Mouse (Mus musculus) limb, embryonic 11.5 days (tissue): ENCODE measurements around the gene B3glct. TPM values are rescaled to one million over a fixed set of nuclear protein-coding genes. Genes with fewer than 3 reads are reported as not detected.

ENCODE experiments used
- ATAC-seq: fragments of 200-750 bp; cut with Nextera tagmentation; 2 replicates; pipeline ENCODE4 v1.8.0; 2017; ENCODE audit warnings: low read depth; ENCODE audit not compliant: insufficient number of reproducible peaks, low FRiP score, low TSS enrichment
- DNase-seq: peaks from one replicate; pipeline ENCODE4 v3.0.0-alpha.2; 2015; ENCODE audit warnings: low spot score
- H3K27ac ChIP-seq: fragments of 300-500 bp; sonication (generic); replicated peaks from 2 replicates; pipeline ENCODE4 v1.5.1; 2014; ENCODE audit warnings: low read depth, mild to moderate bottlenecking, low read length
- H3K27me3 ChIP-seq: fragments of 300-500 bp; sonication (generic); 2 replicates; pipeline ENCODE4 v1.6.1; 2014; ENCODE audit warnings: mild to moderate bottlenecking, low read length, mixed read lengths; ENCODE audit not compliant: control insufficient read depth, insufficient read depth
- H3K36me3 ChIP-seq: fragments of 300-500 bp; sonication (generic); 2 replicates; pipeline ENCODE4 v1.6.1; 2014; ENCODE audit warnings: mild to moderate bottlenecking, low read length, moderate library complexity, mixed read lengths; ENCODE audit not compliant: control insufficient read depth, insufficient read depth
- H3K4me1 ChIP-seq: fragments of 300-500 bp; sonication (generic); 2 replicates; pipeline ENCODE4 v1.6.1; 2014; ENCODE audit warnings: low read length, mixed read lengths; ENCODE audit not compliant: control insufficient read depth, insufficient read depth
- H3K4me2 ChIP-seq: fragments of 300-500 bp; sonication (generic); 2 replicates; pipeline ENCODE4 v1.6.1; 2014; ENCODE audit warnings: low read depth, mild to moderate bottlenecking, moderate library complexity; ENCODE audit not compliant: severe bottlenecking
- H3K4me3 ChIP-seq: fragments of 300-500 bp; sonication (generic); 2 replicates; pipeline ENCODE4 v1.5.1; 2014; ENCODE audit warnings: low read depth, low read length
- H3K9ac ChIP-seq: fragments of 300-500 bp; sonication (generic); 2 replicates; pipeline ENCODE4 v1.6.1; 2014; ENCODE audit warnings: mild to moderate bottlenecking, low read length
- H3K9me3 ChIP-seq: fragments of 300-500 bp; sonication (generic); 2 replicates; pipeline ENCODE4 v1.6.1; 2016; ENCODE audit warnings: low read length; ENCODE audit not compliant: control insufficient read depth
- WGBS: fragments of 180-500 bp; shearing (Covaris S2); extraction: QIAGEN DNeasy Blood & Tissue Kit; methylation state at CpG from one replicate; pipeline ENCODE4 v1.1.7; 2014; 5-methylcytosine and 5-hydroxymethylcytosine counted together
- polyA plus RNA-seq: library from polyadenylated mRNA; unstranded; fragments of >200 nt; fragmentation: Nextera tagmentation; extraction: Ambion mirVana; gene quantifications from 2 replicates; pipeline ENCODE4 v1.2.1, GENCODE M21; 2014

Gene B3glct
- polyA plus RNA-seq, 1 experiment from 2014 or later = 22.4 TPM

DNA sequence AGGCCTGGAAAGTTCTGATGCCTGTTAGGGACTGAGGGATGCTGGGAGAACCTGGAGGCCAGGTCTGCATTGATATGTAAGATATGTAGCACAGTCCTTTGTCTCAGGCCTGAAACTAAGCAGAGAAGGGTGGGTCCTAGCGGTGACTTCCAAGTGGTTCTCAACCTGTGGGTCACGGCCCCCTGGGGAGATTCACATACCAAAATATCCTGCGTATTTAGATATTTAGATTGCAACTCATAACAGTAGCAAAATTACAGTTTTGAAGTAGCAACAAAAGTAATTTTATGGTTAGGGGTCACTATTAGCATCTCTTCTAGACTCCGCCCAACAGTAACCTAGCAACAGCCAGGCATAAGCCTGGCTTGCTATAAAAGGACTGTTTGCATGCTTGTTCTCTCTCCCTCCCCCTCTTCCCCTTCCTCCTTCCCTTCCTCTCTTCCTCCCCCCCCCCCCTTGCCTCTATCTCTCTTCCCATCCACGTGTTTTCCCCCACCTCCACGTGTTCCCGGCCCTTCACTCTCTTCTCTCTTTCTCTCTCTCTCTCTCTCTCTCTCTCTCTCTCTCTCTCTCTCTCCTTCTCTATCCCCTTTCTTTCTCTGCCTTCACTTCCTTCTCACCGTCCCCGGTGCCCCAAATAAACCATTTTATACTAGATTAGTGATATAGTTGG lies 19.2 kb upstream of the B3glct start:
- Histone ChIP-seq H3K27ac (no peak overlapping the region), H3K9me3 (no peaks in the 10 kb centered on the region), H3K9ac (no peak overlapping the region), H3K36me3 (no peaks in the 10 kb centered on the region), H3K27me3 (no peaks in the 10 kb centered on the region), H3K4me2 (no peak overlapping the region), H3K4me1 (no peaks in the 10 kb centered on the region), H3K4me3 (no peak overlapping the region)
- ATAC-seq = no peak
- WGBS = 77% methylated on average over 9 of the region's 9 CpGs
- no peak for DNase-seq

DNA sequence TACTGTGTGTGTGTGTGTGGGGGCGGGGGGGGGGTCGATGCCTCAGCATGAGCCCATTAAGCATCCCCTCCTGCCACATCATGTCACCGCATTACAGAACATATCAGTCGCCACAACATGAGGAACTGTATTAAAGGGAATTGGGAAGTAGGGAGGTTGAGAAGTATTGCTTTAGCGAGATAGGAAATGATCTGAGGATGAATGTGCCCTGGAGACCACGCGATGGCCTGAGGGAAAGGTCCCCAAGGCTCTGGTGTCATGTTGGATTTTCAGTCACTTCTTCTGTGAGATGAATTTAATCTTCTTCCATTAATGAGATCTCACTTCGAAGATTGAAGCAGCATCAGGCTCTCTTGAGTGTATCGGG lies 18.6 kb upstream of the B3glct start:
- H3K9ac ChIP-seq = no peak overlapping the region
- H3K36me3 ChIP-seq = no peaks in the 10 kb centered on the region
- no peak overlapping the region for H3K27ac ChIP-seq
- no peaks in the 10 kb centered on the region for H3K27me3 ChIP-seq
- H3K9me3 ChIP-seq = no peaks in the 10 kb centered on the region
- H3K4me3 ChIP-seq = no peak overlapping the region
- H3K4me1 ChIP-seq = no peaks in the 10 kb centered on the region
- ATAC-seq = no peak
- WGBS = 70% methylated on average over 9 of the region's 9 CpGs
- DNase-seq = no peak
- H3K4me2 ChIP-seq = no peak overlapping the region

DNA sequence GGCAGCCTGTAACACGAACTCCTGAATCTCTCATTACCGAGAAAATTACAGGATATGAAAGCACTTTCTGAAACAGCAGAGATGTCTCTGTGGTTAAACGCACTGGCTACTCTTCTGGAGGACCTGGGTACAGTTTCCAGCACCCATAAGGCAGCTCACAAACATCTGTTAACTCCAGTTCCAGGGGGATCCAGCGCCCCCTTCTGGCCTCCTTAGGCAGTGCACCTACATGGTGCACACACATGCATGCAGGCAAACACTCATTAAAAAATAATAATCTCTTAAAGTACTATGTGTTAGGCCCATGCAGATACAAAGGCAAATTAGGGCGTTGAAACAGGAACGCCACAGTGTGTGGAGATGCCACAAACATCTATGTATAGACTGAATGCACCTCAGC lies 16.6 kb upstream of the B3glct start:
- WGBS = 85% methylated on average over 6 of the region's 6 CpGs

DNA sequence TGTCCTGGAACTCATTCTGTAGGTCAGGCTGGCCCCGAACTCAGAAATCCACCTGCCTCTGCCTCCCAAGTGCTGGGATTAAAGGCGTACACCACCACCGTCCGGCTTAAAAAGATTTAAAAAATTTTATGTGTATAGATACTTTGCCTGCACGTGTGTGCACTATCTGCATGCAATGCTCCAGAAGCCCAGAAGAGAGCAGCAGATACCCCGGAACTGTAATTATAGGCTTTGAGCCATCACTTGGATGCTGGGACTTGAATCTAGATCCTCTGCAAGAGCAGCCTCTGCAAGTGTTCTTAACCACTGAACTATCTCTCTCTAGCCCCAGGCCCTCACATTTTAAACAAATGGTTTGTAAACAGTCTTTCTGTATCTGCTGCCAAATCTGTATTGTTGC lies 15.1 kb upstream of the B3glct start:
- no peak overlapping the region for H3K4me2 ChIP-seq
- H3K27me3 ChIP-seq = no peaks in the 10 kb centered on the region
- no peak overlapping the region for H3K27ac ChIP-seq
- no peaks in the 10 kb centered on the region for H3K4me1 ChIP-seq
- no peak overlapping the region for H3K4me3 ChIP-seq
- H3K36me3 ChIP-seq = no peaks in the 10 kb centered on the region
- no peak for DNase-seq
- 88% methylated on average over 6 of the region's 6 CpGs for WGBS
- no peak for ATAC-seq
- H3K9me3 ChIP-seq = no peaks in the 10 kb centered on the region
- H3K9ac ChIP-seq = no peak overlapping the region

More for the DNA sequence above, 16.6 kb upstream of the B3glct start:
- DNase-seq (no peak), ATAC-seq (no peak)
- Histone ChIP-seq H3K27ac (no peak overlapping the region), H3K36me3 (no peaks in the 10 kb centered on the region), H3K9me3 (no peaks in the 10 kb centered on the region), H3K4me1 (no peaks in the 10 kb centered on the region), H3K27me3 (no peaks in the 10 kb centered on the region), H3K4me3 (no peak overlapping the region), H3K4me2 (no peak overlapping the region), H3K9ac (no peak overlapping the region)

DNA sequence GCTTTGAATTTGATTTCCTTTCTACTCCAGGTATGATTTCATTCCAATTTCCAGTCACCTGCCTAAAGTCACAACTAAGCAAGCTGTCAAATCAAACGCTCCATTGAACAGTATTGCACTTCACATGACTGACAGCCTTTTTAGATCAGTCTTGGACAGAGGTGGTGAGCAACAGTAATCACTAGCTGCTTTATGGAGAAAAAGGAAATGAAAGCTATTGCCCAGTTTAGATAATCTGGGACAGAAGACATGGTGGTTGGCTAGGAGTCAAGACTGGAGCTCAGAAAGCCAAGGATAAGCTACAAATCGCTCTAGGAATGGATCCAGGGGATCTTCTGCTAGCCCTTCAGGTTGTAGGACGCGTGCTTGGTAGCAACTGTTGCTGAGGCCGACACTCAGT lies 14.6 kb upstream of the B3glct start:
- ATAC-seq (no peak), DNase-seq (no peak)
- Histone ChIP-seq H3K9ac (no peak overlapping the region), H3K4me1 (no peaks in the 10 kb centered on the region), H3K36me3 (no peaks in the 10 kb centered on the region), H3K27ac (no peak overlapping the region), H3K4me3 (no peak overlapping the region), H3K4me2 (no peak overlapping the region), H3K27me3 (no peaks in the 10 kb centered on the region), H3K9me3 (no peaks in the 10 kb centered on the region)
- 79% methylated on average over 5 of the region's 5 CpGs for WGBS

DNA sequence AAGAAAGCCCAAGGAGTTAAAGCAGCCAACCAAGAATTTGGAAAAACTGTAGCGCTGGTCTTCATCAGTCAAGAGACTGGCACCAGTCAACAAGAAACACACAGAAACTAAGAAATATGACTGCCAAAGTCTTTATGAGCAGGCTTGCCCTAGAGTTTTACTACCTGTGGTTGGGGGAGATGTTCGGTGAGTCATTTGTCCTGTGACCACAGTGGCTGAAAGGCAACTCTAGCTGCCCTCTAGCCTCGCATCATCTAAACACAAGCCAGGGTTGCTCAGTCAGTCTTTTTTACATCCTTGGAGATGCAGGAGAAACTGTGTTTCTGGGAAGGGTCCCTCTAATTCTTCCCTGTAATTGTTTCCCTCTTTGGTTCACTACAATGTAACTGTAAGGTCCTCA lies 834 bp upstream of the B3glct start:
- ATAC-seq (no peak), DNase-seq (no peak)
- Histone ChIP-seq H3K27ac (no peak overlapping the region), H3K9ac (no peak overlapping the region), H3K9me3 (no peaks in the 10 kb centered on the region), H3K4me1 (peaks cover 12% of the 10 kb centered on the region; the same call in 1 of the 2 replicates), H3K4me2 (no peak overlapping the region), H3K27me3 (no peaks in the 10 kb centered on the region), H3K4me3 (no peak overlapping the region), H3K36me3 (no peaks in the 10 kb centered on the region)
- WGBS = 89% methylated on average over 3 of the region's 3 CpGs

DNA sequence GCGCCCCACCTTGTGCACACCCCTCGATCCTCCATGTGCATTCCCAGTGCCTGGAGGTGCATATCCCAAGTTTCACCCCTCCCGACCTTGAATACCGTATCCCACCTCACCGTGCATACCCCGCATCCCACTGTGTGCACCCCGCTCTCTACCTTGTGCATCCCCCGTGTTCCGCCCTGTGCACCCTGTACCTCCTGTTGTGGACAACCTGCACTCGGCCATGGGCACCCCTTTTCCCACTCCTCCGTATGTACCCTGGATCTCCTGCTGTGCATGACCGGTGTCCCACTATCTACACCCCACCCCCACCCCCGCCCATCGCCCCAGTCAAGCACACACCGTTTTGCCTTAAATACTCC lies 939 bp downstream of the B3glct start:
- Histone ChIP-seq H3K4me3 (peak overlapping the region; percentile 80), H3K4me2 (peak overlapping the region; percentile 94), H3K27me3 (no peaks in the 10 kb centered on the region), H3K9ac (peak overlapping the region; percentile 85), H3K9me3 (no peaks in the 10 kb centered on the region), H3K4me1 (peaks cover 9% of the 10 kb centered on the region; the same call in 1 of the 2 replicates), H3K27ac (no peak overlapping the region), H3K36me3 (no peaks in the 10 kb centered on the region)
- ATAC-seq (peak; percentile 53), DNase-seq (no peak)
- WGBS = 3% methylated on average over 15 of the region's 15 CpGs

DNA sequence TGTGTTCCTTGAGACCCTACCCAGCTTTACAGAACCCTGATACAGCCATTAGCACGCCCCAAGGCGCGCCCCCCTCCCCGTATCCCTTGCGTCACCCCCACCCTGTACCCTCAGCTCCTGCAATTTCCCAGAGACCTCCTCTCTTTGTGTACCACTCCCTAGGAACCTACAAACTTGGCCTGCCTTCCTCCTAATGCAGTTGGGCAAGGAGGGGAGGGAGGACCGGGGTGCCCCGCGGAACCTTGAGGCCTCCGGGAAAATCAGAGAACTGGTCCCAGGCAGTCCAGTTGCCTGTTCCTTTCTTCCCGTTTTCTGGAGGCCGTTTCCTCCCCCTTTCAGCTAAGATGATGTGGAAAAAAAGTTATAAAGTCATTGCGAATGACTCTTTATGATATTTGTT lies 1.3 kb downstream of the B3glct start:
- ATAC-seq (no peak), DNase-seq (peak; percentile 52)
- H3K4me1 ChIP-seq = peaks cover 9% of the 10 kb centered on the region; the same call in 1 of the 2 replicates
- H3K36me3 ChIP-seq = no peaks in the 10 kb centered on the region
- no peaks in the 10 kb centered on the region for H3K27me3 ChIP-seq
- H3K9me3 ChIP-seq = no peaks in the 10 kb centered on the region
- peak overlapping the region; percentile 94 for H3K4me2 ChIP-seq
- peak overlapping the region; percentile 80 for H3K4me3 ChIP-seq
- H3K9ac ChIP-seq = peak overlapping the region; percentile 85
- WGBS = 8% methylated on average over 12 of the region's 12 CpGs
- H3K27ac ChIP-seq = no peak overlapping the region

DNA sequence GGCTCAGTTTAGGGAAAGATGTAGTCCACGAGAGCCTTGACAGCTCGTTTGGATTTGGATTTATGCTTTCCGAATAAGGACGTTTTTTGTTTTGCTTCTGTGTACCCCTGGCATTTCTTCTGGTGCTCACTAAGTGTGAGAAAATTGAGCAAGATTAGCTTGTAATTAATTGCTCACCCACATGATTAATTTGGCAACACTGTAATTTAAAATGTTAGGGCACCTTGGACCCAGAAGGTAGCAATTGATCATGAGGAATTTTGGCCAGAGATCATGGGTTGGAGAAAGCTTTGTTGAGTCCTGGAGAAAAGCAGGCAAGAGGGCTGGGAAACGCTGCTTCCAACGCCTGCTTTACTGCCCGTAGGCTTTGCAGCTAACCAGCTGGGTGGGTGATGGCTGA lies 1.9 kb downstream of the B3glct start:
- peaks cover 9% of the 10 kb centered on the region; the same call in 1 of the 2 replicates for H3K4me1 ChIP-seq
- no peak overlapping the region for H3K4me2 ChIP-seq
- no peak overlapping the region for H3K9ac ChIP-seq
- DNase-seq (no peak), ATAC-seq (no peak)
- H3K9me3 ChIP-seq = no peaks in the 10 kb centered on the region
- 51% methylated on average over 7 of the region's 7 CpGs for WGBS
- H3K36me3 ChIP-seq = no peaks in the 10 kb centered on the region
- no peak overlapping the region for H3K4me3 ChIP-seq
- H3K27ac ChIP-seq = no peak overlapping the region
- no peaks in the 10 kb centered on the region for H3K27me3 ChIP-seq
